Mouse (Mus musculus) thymus, postnatal 0 days (tissue): ENCODE measurements around the gene Cers5. TPM values are rescaled to one million over a fixed set of nuclear protein-coding genes. Genes with fewer than 3 reads are reported as not detected.
"Not testable (repeated sequence)": the region's sequence is repeated elsewhere in the genome, so short reads cannot be mapped to it uniquely, and the experiment has no call there.

ENCODE experiments used
- DNase-seq: peaks from one replicate; pipeline ENCODE4 v3.0.0-alpha.2; 2015; ENCODE audit warnings: low spot score
- polyA plus RNA-seq: library from polyadenylated mRNA; unstranded; fragments of >200 nt; fragmentation: Nextera tagmentation; extraction: Ambion mirVana; gene quantifications from 2 replicates; pipeline ENCODE4 v1.2.1, GENCODE M21; 2015

The Cers5 gene
- 42.2 and 48.4 TPM in 2 replicates for polyA plus RNA-seq

- DNase-seq: not testable (repeated sequence)
Measured at GRCm38 (mm10) chr15:99772881-99772924, at the start of gene Cers5. Cers5 (minus strand) TSS chr15:99772885.

GRCm38 (mm10) chr15:99819621-99820279 lies 47.1 kb upstream of the Cers5 start:
- DNase-seq: no peak

- no peak for DNase-seq
Measured at GRCm38 (mm10) chr15:99819109-99819440, 46.4 kb upstream of the Cers5 start.

- DNase-seq: no peak
Measured at GRCm38 (mm10) chr15:99818321-99819108, 45.8 kb upstream of the Cers5 start.

- no peak for DNase-seq
Measured at GRCm38 (mm10) chr15:99817343-99818235, 44.9 kb upstream of the Cers5 start.

- DNase-seq: no peak
Measured at GRCm38 (mm10) chr15:99815999-99816398, 43.3 kb upstream of the Cers5 start.

- no peak for DNase-seq
Measured at GRCm38 (mm10) chr15:99814554-99815260, 42.0 kb upstream of the Cers5 start.

- DNase-seq: no peak
Measured at GRCm38 (mm10) chr15:99813639-99814038, 41.0 kb upstream of the Cers5 start.

- DNase-seq: no peak
Measured at GRCm38 (mm10) chr15:99812097-99812496, 39.4 kb upstream of the Cers5 start.

GRCm38 (mm10) chr15:99807776-99808735 lies 35.4 kb upstream of the Cers5 start:
- no peak for DNase-seq

- DNase-seq: no peak
Measured at GRCm38 (mm10) chr15:99806171-99806570, 33.5 kb upstream of the Cers5 start.

- DNase-seq: no peak
Measured at GRCm38 (mm10) chr15:99805673-99806072, 33.0 kb upstream of the Cers5 start.

- peak; percentile 32 for DNase-seq
Measured at GRCm38 (mm10) chr15:99803186-99803644, 30.5 kb upstream of the Cers5 start.

- no peak for DNase-seq
Measured at GRCm38 (mm10) chr15:99801885-99802572, 29.3 kb upstream of the Cers5 start.

GRCm38 (mm10) chr15:99799706-99800105 lies 27.0 kb upstream of the Cers5 start:
- DNase-seq: no peak

GRCm38 (mm10) chr15:99797898-99798297 lies 25.2 kb upstream of the Cers5 start:
- no peak for DNase-seq

GRCm38 (mm10) chr15:99796735-99797134 lies 24.1 kb upstream of the Cers5 start:
- no peak for DNase-seq

- DNase-seq: no peak
Measured at GRCm38 (mm10) chr15:99796066-99796465, 23.4 kb upstream of the Cers5 start.

GRCm38 (mm10) chr15:99792221-99792815 lies 19.6 kb upstream of the Cers5 start:
- DNase-seq: no peak

- no peak for DNase-seq
Measured at GRCm38 (mm10) chr15:99791003-99791402, 18.3 kb upstream of the Cers5 start.
